Mouse (Mus musculus) gonadal fat pad, adult 2 months (tissue): ENCODE data around the gene Vps26b. TPM values are rescaled to one million over a fixed set of nuclear protein-coding genes. Genes with fewer than 3 reads are reported as not detected.

Experiments
- DNase-seq: peaks from one replicate; pipeline ENCODE4 v3.0.0-alpha.2; 2012; ENCODE audit warnings: low read depth
- polyA plus RNA-seq: library from polyadenylated mRNA; depleted of rRNA; stranded (reverse); fragments of >200 nt; gene quantifications from 2 replicates; pipeline ENCODE4 v1.2.3, GENCODE M21; 2012; rRNA removed

Gene Vps26b
- 39.5 and 46.3 TPM in 2 replicates for polyA plus RNA-seq

- DNase-seq = peak; percentile 75
Observed at GRCm38 (mm10) chr9:27029828-27030762, at the start of gene Vps26b, which contains the start of gene Ncapd3. Vps26b (minus strand) TSS chr9:27030065. Ncapd3 (plus strand) TSS chr9:27030175.

GRCm38 (mm10) chr9:27075812-27076211, 45.9 kb upstream of the Vps26b start:
- no peak for DNase-seq

GRCm38 (mm10) chr9:27074677-27075076, 44.8 kb upstream of the Vps26b start:
- no peak for DNase-seq

- no peak for DNase-seq
Observed at GRCm38 (mm10) chr9:27070895-27071294, 41.0 kb upstream of the Vps26b start.

GRCm38 (mm10) chr9:27058341-27058740, 28.5 kb upstream of the Vps26b start:
- no peak for DNase-seq

- DNase-seq = no peak
Observed at GRCm38 (mm10) chr9:27049492-27049891, 19.6 kb upstream of the Vps26b start.

GRCm38 (mm10) chr9:27043892-27044291, 14.0 kb upstream of the Vps26b start:
- DNase-seq = no peak

GRCm38 (mm10) chr9:27030763-27031100, 867 bp upstream of the Vps26b start:
- no peak for DNase-seq

- no peak for DNase-seq
Observed at GRCm38 (mm10) chr9:27029022-27029827, 640 bp downstream of the Vps26b start.

GRCm38 (mm10) chr9:27026708-27027107, 3.2 kb downstream of the Vps26b start:
- DNase-seq = no peak

GRCm38 (mm10) chr9:27023681-27024080, 6.2 kb downstream of the Vps26b start:
- DNase-seq = no peak

- DNase-seq = no peak
Observed at GRCm38 (mm10) chr9:27018961-27019360, 10.9 kb downstream of the Vps26b start.

GRCm38 (mm10) chr9:27011572-27011971, 18.3 kb downstream of the Vps26b start:
- DNase-seq = no peak

GRCm38 (mm10) chr9:27009231-27009630, 20.6 kb downstream of the Vps26b start:
- no peak for DNase-seq

- DNase-seq = no peak
Observed at GRCm38 (mm10) chr9:27006866-27007265, 23.0 kb downstream of the Vps26b start.

- DNase-seq = no peak
Observed at GRCm38 (mm10) chr9:27005933-27006332, 23.9 kb downstream of the Vps26b start.

GRCm38 (mm10) chr9:27005231-27005630, 24.6 kb downstream of the Vps26b start:
- no peak for DNase-seq

GRCm38 (mm10) chr9:26999461-27000395, 30.1 kb downstream of the Vps26b start, which contains the start of the genes Acad8 and Thyn1:
Acad8 (minus strand) TSS chr9:26999566.
Thyn1 (plus strand) TSS chr9:26999710.
- no peak for DNase-seq

GRCm38 (mm10) chr9:26998669-26999460, 31.0 kb downstream of the Vps26b start:
- no peak for DNase-seq

- no peak for DNase-seq
Observed at GRCm38 (mm10) chr9:26997501-26997900, 32.4 kb downstream of the Vps26b start.
